ENCODE assay signal across 18 mouse cellular contexts in genomic region chr11:52272619-52273018, GRCm38 (mm10). TPM values are rescaled to one million over a fixed set of nuclear protein-coding genes. Genes with fewer than 3 reads are reported as not detected.
DNase-seq lines count a peak whose midpoint lies in the region; ATAC-seq lines count a peak whose summit lies in the region.
"Had no signal": no experiment of that assay in that cellular context is flagged by ENCODE, and none has a peak within 500 bp of the region (broad histone marks: within the 10 kb centered on the region; RNA-seq: fewer than 3 reads in every experiment).

No protein-coding gene starts in this region.

- 62% methylated on average over 6 of the region's 6 CpGs for whole genome bisulfite sequencing in kidney, embryonic 16.5 days
- WGBS in embryonic facial prominence, embryonic 13.5 days = 36% methylated on average over 6 of the region's 6 CpGs

- 0 out of 2 replicates have a peak overlapping the region, but pooled peaks have one; percentile 17 for H3K27ac ChIP-seq in kidney, embryonic 16.5 days (ENCODE audit: low read length)
- peak overlapping the region; percentile 71; the same call in 1 of the 2 replicates for H3K27ac ChIP-seq in embryonic facial prominence, embryonic 13.5 days
- H3K27ac ChIP-seq: midbrain, embryonic 12.5 days had no signal

- no peak overlapping the region for H3K4me2 ChIP-seq in kidney, embryonic 16.5 days (replicated peaks; ENCODE audit: low read depth, low read length)
- H3K4me2 ChIP-seq in embryonic facial prominence, embryonic 13.5 days = no peak overlapping the region
- H3K4me2 ChIP-seq: liver, embryonic 11.5 days; midbrain, embryonic 12.5 days had no signal

- intact Hi-C loops in gastrocnemius, postnatal 36 days (cut with DNase I) = no loop called here

- no peaks in the 10 kb centered on the region for H3K36me3 ChIP-seq in kidney, embryonic 16.5 days (ENCODE audit: insufficient read depth, low read length)
- 0 out of 2 replicates have a peak, but pooled peaks cover 1% of the 10 kb centered on the region for H3K36me3 ChIP-seq in embryonic facial prominence, embryonic 13.5 days
- H3K36me3 ChIP-seq: midbrain, embryonic 12.5 days had no signal

- DNase-seq in kidney, postnatal 36 days = no peak
- DNase-seq in thymus, postnatal 36 days = peak; percentile 30 to 47
- no peak for DNase-seq in thymus, postnatal 14 days
- no peak for DNase-seq in adrenal gland, adult 8-10 months
- DNase-seq in gastrocnemius, postnatal 36 days = no peak
- DNase-seq in layer of hippocampus, adult 9-10 months (ENCODE audit: low spot score) = no peak
- DNase-seq: cerebellum, adult 11-12 months; right cerebral cortex, adult 18-20 months had no signal

- no peak overlapping the region for H3K9ac ChIP-seq in kidney, embryonic 16.5 days (replicated peaks; ENCODE audit: low read length)
- no peak overlapping the region for H3K9ac ChIP-seq in embryonic facial prominence, embryonic 13.5 days
- H3K9ac ChIP-seq: midbrain, embryonic 12.5 days had no signal

- peaks cover 32% of the 10 kb centered on the region for H3K4me1 ChIP-seq in kidney, embryonic 16.5 days (ENCODE audit: insufficient read depth, low read length)
- H3K4me1 ChIP-seq in embryonic facial prominence, embryonic 13.5 days = peaks cover 38% of the 10 kb centered on the region

- no peaks in the 10 kb centered on the region for H3K27me3 ChIP-seq in kidney, embryonic 16.5 days (ENCODE audit: insufficient read depth, low read length)
- no peaks in the 10 kb centered on the region for H3K27me3 ChIP-seq in embryonic facial prominence, embryonic 13.5 days
- H3K27me3 ChIP-seq: midbrain, embryonic 12.5 days had no signal

- H3K4me3 ChIP-seq in kidney, embryonic 16.5 days (ENCODE audit: low read length) = no peak overlapping the region
- no peak overlapping the region for H3K4me3 ChIP-seq in embryonic facial prominence, embryonic 13.5 days
- H3K4me3 ChIP-seq: midbrain, embryonic 12.5 days had no signal

- no peaks in the 10 kb centered on the region for H3K9me3 ChIP-seq in kidney, embryonic 16.5 days (ENCODE audit: low read length)
- H3K9me3 ChIP-seq in embryonic facial prominence, embryonic 13.5 days = no peaks in the 10 kb centered on the region
- H3K9me3 ChIP-seq: midbrain, embryonic 12.5 days had no signal

- no peak for ATAC-seq in kidney, embryonic 16.5 days (ENCODE audit: low FRiP score, low TSS enrichment)
- no peak for ATAC-seq in embryonic facial prominence, embryonic 13.5 days (ENCODE audit: insufficient number of reproducible peaks, insufficient read depth, low FRiP score, low TSS enrichment, low read depth)

RNA-seq across cellular contexts. Expression of gene Tcf7, which starts 10.2 kb away (rescaled TPM):
- 5.6 and 7.1 TPM in 2 replicates for polyA plus RNA-seq in kidney, embryonic 16.5 days (2015; fragmentation: Nextera tagmentation; extraction: Ambion mirVana)
- 8.6 and 11.4 TPM in 2 replicates for polyA plus RNA-seq in embryonic facial prominence, embryonic 13.5 days (2015; fragmentation: Nextera tagmentation; extraction: Ambion mirVana)
- total RNA-seq in adrenal gland, adult 8-10 months (2022) = 10 to 100 TPM; 36.9 to 81.7 (median 55.2) TPM
- 1 to 10 TPM in 1 of 2 experiments, under 1 TPM in 1; 0.62 to 6.2 TPM for total RNA-seq in gastrocnemius, postnatal 36 days (2021)

RNA-seq across cellular contexts. Expression of gene Skp1a, which starts 40.8 kb away (rescaled TPM):
- 742 and 792 TPM in 2 replicates for polyA plus RNA-seq in kidney, embryonic 16.5 days (2015; fragmentation: Nextera tagmentation; extraction: Ambion mirVana)
- polyA plus RNA-seq in embryonic facial prominence, embryonic 13.5 days (2015; fragmentation: Nextera tagmentation; extraction: Ambion mirVana) = 945 and 951 TPM in 2 replicates
- 100 to 1,000 TPM; 463 to 561 (median 519) TPM for total RNA-seq in adrenal gland, adult 8-10 months (2022)
- total RNA-seq in gastrocnemius, postnatal 36 days (2021) = 100 to 1,000 TPM; 244 to 259 TPM

RNA-seq across cellular contexts. Expression of gene Olfr1371, which starts 58.8 kb away (rescaled TPM):
- not detected in 2 replicates for polyA plus RNA-seq in kidney, embryonic 16.5 days (2015; fragmentation: Nextera tagmentation; extraction: Ambion mirVana)
- polyA plus RNA-seq in embryonic facial prominence, embryonic 13.5 days (2015; fragmentation: Nextera tagmentation; extraction: Ambion mirVana) = not detected in 2 replicates
- total RNA-seq in adrenal gland, adult 8-10 months (2022) = not detected
- not detected for total RNA-seq in gastrocnemius, postnatal 36 days (2021)
- total RNA-seq: left cerebral cortex, postnatal 10 days had no signal
- polyA plus RNA-seq: frontal cortex, adult 2 months; heart, embryonic 14.5 days; intestine, embryonic 14.5 days; liver, embryonic 11.5 days; midbrain, embryonic 12.5 days; neural tube, embryonic 14.5 days; stomach, embryonic 14.5 days had no signal

Comparison
In these comparisons a context has a peak if more than half of its experiments do, and no peak if none do; other contexts are left out.
1. DNase-seq: peak in thymus, postnatal 36 days (2 of 2); none in kidney, postnatal 36 days (0 of 2), thymus, postnatal 14 days (single experiment), adrenal gland, adult 8-10 months (single experiment), gastrocnemius, postnatal 36 days (0 of 2) and layer of hippocampus, adult 9-10 months (single experiment).
2. RNA of gene Tcf7, which starts 10.2 kb away (total RNA-seq): 36.9 to 81.7 TPM in adrenal gland, adult 8-10 months; 0.62 to 6.2 TPM in gastrocnemius, postnatal 36 days; every median in the first group is over 4 times any median in the second.